Mouse (Mus musculus) kidney, adult 2 months (tissue): ENCODE results near the gene Prickle3.

Source experiments
- CTCF ChIP-seq: fragments of 200-500 bp; conservative IDR thresholded peaks from 2 replicates; pipeline ENCODE4 v1.5.1; 2011; ENCODE audit warnings: low read depth, mild to moderate bottlenecking, control low read depth, low read length, moderate library complexity, mixed read lengths; ENCODE audit not compliant: insufficient read depth, insufficient read length
- POLR2A ChIP-seq: fragments of 200-500 bp; IDR thresholded peaks from one replicate; pipeline ENCODE4 v1.6.1; 2011; ENCODE audit warnings: low read depth, low read length, control low read depth

- no peak for TF ChIP-seq CTCF
- TF ChIP-seq POLR2A: no peak
These were observed 15.7 kb downstream of the Prickle3 start for GRCm38 (mm10) chrX:7672739-7673138.
